Mouse (Mus musculus): ENCODE measurements around the gene Akap13.
"Not testable (repeated sequence)": the region's sequence is repeated elsewhere in the genome, so short reads cannot be mapped to it uniquely, and the experiment has no call there.

DNA sequence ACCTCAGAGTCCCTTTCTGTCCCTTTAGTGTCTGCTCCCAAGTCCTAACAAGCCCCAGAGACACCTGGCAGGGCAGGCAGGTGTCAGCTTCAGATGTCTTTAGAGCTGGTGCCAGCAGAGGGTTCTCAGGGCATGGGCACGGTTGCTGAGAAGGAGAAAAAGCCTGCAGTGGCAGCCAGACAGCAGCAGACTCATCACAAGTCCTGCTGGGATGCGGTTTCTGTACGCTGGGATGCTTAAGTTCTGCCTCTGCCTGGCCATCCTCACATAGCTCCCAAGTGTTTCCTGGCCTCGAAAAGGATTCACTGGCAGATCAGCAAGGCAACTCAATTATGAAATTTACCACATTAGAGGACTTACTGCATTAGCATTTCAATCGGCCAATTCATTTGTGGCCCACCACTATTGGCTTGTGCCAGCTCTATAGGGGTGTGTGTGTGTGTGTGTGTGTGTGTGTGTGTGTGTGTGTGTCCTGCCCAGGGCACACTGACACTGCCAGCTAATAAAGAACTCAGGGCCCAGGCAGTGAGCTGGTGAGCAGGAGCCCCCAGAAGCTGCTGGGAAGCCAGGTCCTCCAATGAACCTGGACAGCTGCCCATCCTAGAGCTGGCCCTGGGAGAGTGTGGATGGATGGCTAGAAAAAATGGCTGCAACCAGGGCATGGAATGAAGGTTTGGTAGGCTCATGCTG is 311.9 kb downstream of the Akap13 start:
- TF ChIP-seq EP300, CTCF (IDR thresholded peaks at IDR 0.05): not testable (repeated sequence)

Measured in lung, postnatal 0 days (tissue).